ENCODE assay signal across 9 mouse cellular contexts in the genomic region with DNA sequence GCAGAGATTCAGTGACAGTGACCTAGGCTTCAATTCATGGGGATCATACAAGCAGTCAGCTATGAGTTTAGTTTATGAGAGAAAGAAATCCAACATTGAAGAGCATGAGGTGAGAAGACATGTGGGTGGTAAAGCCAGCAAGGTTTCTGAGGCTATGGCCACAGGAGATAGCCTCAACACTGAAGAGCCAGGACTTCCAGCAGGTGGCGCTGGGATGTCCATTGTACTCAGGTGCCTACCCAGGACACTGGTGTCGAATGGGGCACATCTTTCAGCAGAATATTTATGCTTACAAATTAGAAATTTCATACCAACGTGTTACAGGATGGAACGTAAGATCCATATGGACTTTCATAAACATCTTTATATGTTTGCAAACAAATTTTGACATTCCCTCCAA. TPM values are rescaled to one million over a fixed set of nuclear protein-coding genes. Genes with fewer than 3 reads are reported as not detected.
A peak's percentile ranks its signal among the peaks of the same experiment; 100 is the strongest.
DNase-seq lines count a peak whose midpoint lies in the region; ATAC-seq lines count a peak whose summit lies in the region.
"Had no signal": no experiment of that assay in that cellular context is flagged by ENCODE, and none has a peak within 500 bp of the region (broad histone marks: within the 10 kb centered on the region; RNA-seq: fewer than 3 reads in every experiment).

No protein-coding gene starts in this region.

- peak; percentile 40 for DNase-seq in hindbrain, embryonic 10.5 days (ENCODE audit: low spot score)
- DNase-seq in CD4-positive helper T cell, adult 2 months (ENCODE audit: low read depth, low spot score) = peak; percentile 50
- peak; percentile 78 for DNase-seq in adrenal gland, postnatal 14 days
- peak; percentile 46 for DNase-seq in embryonic facial prominence, embryonic 10.5 days (ENCODE audit: low spot score)
- DNase-seq in limb, embryonic 11.5 days (ENCODE audit: low spot score) = peak; percentile 59
- DNase-seq in right cerebral cortex, adult 2 months (ENCODE audit: low spot score in 2 of 2) = peak; percentile 51 to 58

- WGBS in hindbrain, embryonic 10.5 days = 27% methylated on average over 4 of the region's 4 CpGs
- 29% methylated on average over 4 of the region's 4 CpGs for WGBS in hindbrain, embryonic 16.5 days
- WGBS in embryonic facial prominence, embryonic 10.5 days = 30% methylated on average over 4 of the region's 4 CpGs
- WGBS in limb, embryonic 11.5 days = 21% methylated on average over 4 of the region's 4 CpGs
- WGBS in midbrain, embryonic 13.5 days = 25% methylated on average over 4 of the region's 4 CpGs

- H3K4me2 ChIP-seq in hindbrain, embryonic 16.5 days (ENCODE audit: low read length) = no peak overlapping the region
- H3K4me2 ChIP-seq in limb, embryonic 11.5 days (ENCODE audit: low read depth, severe bottlenecking) = no peak overlapping the region
- no peak overlapping the region for H3K4me2 ChIP-seq in midbrain, embryonic 13.5 days (replicated peaks)
- H3K4me2 ChIP-seq: stomach, embryonic 15.5 days had no signal

- no peaks in the 10 kb centered on the region for H3K36me3 ChIP-seq in hindbrain, embryonic 10.5 days
- no peaks in the 10 kb centered on the region for H3K36me3 ChIP-seq in hindbrain, embryonic 16.5 days (ENCODE audit: control insufficient read depth, insufficient read depth, low read length)
- no peaks in the 10 kb centered on the region for H3K36me3 ChIP-seq in embryonic facial prominence, embryonic 10.5 days (replicated peaks)
- H3K36me3 ChIP-seq in limb, embryonic 11.5 days (ENCODE audit: control insufficient read depth, insufficient read depth, low read length) = no peaks in the 10 kb centered on the region
- H3K36me3 ChIP-seq in midbrain, embryonic 13.5 days = no peaks in the 10 kb centered on the region
- H3K36me3 ChIP-seq: stomach, embryonic 15.5 days had no signal

- H3K9ac ChIP-seq in hindbrain, embryonic 16.5 days (ENCODE audit: low read depth, low read length) = no peak overlapping the region
- no peak overlapping the region for H3K9ac ChIP-seq in limb, embryonic 11.5 days (ENCODE audit: low read length)
- H3K9ac ChIP-seq in midbrain, embryonic 13.5 days (replicated peaks) = no peak overlapping the region
- H3K9ac ChIP-seq: stomach, embryonic 15.5 days had no signal

- no peaks in the 10 kb centered on the region for H3K9me3 ChIP-seq in hindbrain, embryonic 10.5 days
- H3K9me3 ChIP-seq in hindbrain, embryonic 16.5 days (ENCODE audit: control insufficient read depth, low read length) = no peaks in the 10 kb centered on the region
- H3K9me3 ChIP-seq in embryonic facial prominence, embryonic 10.5 days = no peaks in the 10 kb centered on the region
- H3K9me3 ChIP-seq in limb, embryonic 11.5 days (ENCODE audit: control insufficient read depth, low read length) = no peaks in the 10 kb centered on the region
- H3K9me3 ChIP-seq in midbrain, embryonic 13.5 days = no peaks in the 10 kb centered on the region
- H3K9me3 ChIP-seq: stomach, embryonic 15.5 days had no signal

- no peak overlapping the region for H3K27ac ChIP-seq in hindbrain, embryonic 10.5 days
- H3K27ac ChIP-seq in hindbrain, embryonic 16.5 days (ENCODE audit: low read depth, low read length) = no peak overlapping the region
- no peak overlapping the region for H3K27ac ChIP-seq in embryonic facial prominence, embryonic 10.5 days (replicated peaks)
- H3K27ac ChIP-seq in limb, embryonic 11.5 days (replicated peaks; ENCODE audit: low read depth, low read length) = no peak overlapping the region
- H3K27ac ChIP-seq in midbrain, embryonic 13.5 days = no peak overlapping the region
- H3K27ac ChIP-seq: stomach, embryonic 15.5 days had no signal

- no peak overlapping the region for H3K4me3 ChIP-seq in hindbrain, embryonic 10.5 days
- H3K4me3 ChIP-seq in hindbrain, embryonic 16.5 days (ENCODE audit: low read length) = no peak overlapping the region
- no peak overlapping the region for H3K4me3 ChIP-seq in embryonic facial prominence, embryonic 10.5 days
- H3K4me3 ChIP-seq in limb, embryonic 11.5 days (ENCODE audit: low read depth, low read length) = no peak overlapping the region
- no peak overlapping the region for H3K4me3 ChIP-seq in midbrain, embryonic 13.5 days (replicated peaks)
- H3K4me3 ChIP-seq: stomach, embryonic 15.5 days had no signal

- no peaks in the 10 kb centered on the region for H3K27me3 ChIP-seq in hindbrain, embryonic 10.5 days (ENCODE audit: insufficient read depth, poor library complexity, severe bottlenecking)
- H3K27me3 ChIP-seq in hindbrain, embryonic 16.5 days (replicated peaks; ENCODE audit: control insufficient read depth, insufficient read depth, low read length) = no peaks in the 10 kb centered on the region
- no peaks in the 10 kb centered on the region for H3K27me3 ChIP-seq in embryonic facial prominence, embryonic 10.5 days (replicated peaks; ENCODE audit: low read depth, poor library complexity, severe bottlenecking)
- no peaks in the 10 kb centered on the region for H3K27me3 ChIP-seq in limb, embryonic 11.5 days (ENCODE audit: control insufficient read depth, insufficient read depth, low read length)
- H3K27me3 ChIP-seq in midbrain, embryonic 13.5 days = no peaks in the 10 kb centered on the region
- H3K27me3 ChIP-seq: stomach, embryonic 15.5 days had no signal

- ATAC-seq in hindbrain, embryonic 16.5 days = no peak
- ATAC-seq in limb, embryonic 11.5 days (ENCODE audit: insufficient number of reproducible peaks, low FRiP score, low TSS enrichment, low read depth) = no peak
- no peak for ATAC-seq in midbrain, embryonic 13.5 days

- H3K4me1 ChIP-seq in hindbrain, embryonic 10.5 days (replicated peaks) = no peaks in the 10 kb centered on the region; the same call in 1 of the 2 replicates
- no peaks in the 10 kb centered on the region for H3K4me1 ChIP-seq in hindbrain, embryonic 16.5 days (ENCODE audit: control insufficient read depth, insufficient read depth, low read depth, low read length)
- 0 out of 2 replicates have a peak, but pooled peaks cover 4% of the 10 kb centered on the region for H3K4me1 ChIP-seq in embryonic facial prominence, embryonic 10.5 days
- H3K4me1 ChIP-seq in limb, embryonic 11.5 days (ENCODE audit: control insufficient read depth, insufficient read depth, low read length) = no peaks in the 10 kb centered on the region
- H3K4me1 ChIP-seq in midbrain, embryonic 13.5 days (replicated peaks) = no peaks in the 10 kb centered on the region
- H3K4me1 ChIP-seq: stomach, embryonic 15.5 days had no signal

RNA-seq across cellular contexts. Expression of a gene that starts 19.8 kb away (rescaled TPM):
- 0.68 and 1.1 TPM in 2 replicates for polyA plus RNA-seq in hindbrain, embryonic 10.5 days (2016; fragmentation: Nextera tagmentation; extraction: Ambion mirVana)
- 1.1 and 1.2 TPM in 2 replicates for polyA plus RNA-seq in hindbrain, embryonic 16.5 days (2015; fragmentation: Nextera tagmentation; extraction: Ambion mirVana)
- total RNA-seq in adrenal gland, postnatal 14 days (2021) = 2.7 and 3.5 TPM in 2 replicates
- polyA plus RNA-seq in embryonic facial prominence, embryonic 10.5 days (2016; fragmentation: Nextera tagmentation; extraction: Ambion mirVana) = 0.64 and 0.91 TPM in 2 replicates
- 0.33 and 0.65 TPM in 2 replicates for polyA plus RNA-seq in limb, embryonic 11.5 days (2014; fragmentation: Nextera tagmentation; extraction: Ambion mirVana)
- polyA plus RNA-seq in midbrain, embryonic 13.5 days (2015; fragmentation: Nextera tagmentation; extraction: Ambion mirVana) = 0.63 and 1.1 TPM in 2 replicates

RNA-seq across cellular contexts. Expression of a gene that starts 35.5 kb away (rescaled TPM):
- polyA plus RNA-seq in hindbrain, embryonic 10.5 days (2016; fragmentation: Nextera tagmentation; extraction: Ambion mirVana) = 0.05 and 1.4 TPM in 2 replicates
- 0.15 and 0.18 TPM in 2 replicates for polyA plus RNA-seq in hindbrain, embryonic 16.5 days (2015; fragmentation: Nextera tagmentation; extraction: Ambion mirVana)
- total RNA-seq in adrenal gland, postnatal 14 days (2021) = 0.07 and 0.08 TPM in 2 replicates
- 0.73 TPM in 1 of 2 replicates, not detected in the other for polyA plus RNA-seq in embryonic facial prominence, embryonic 10.5 days (2016; fragmentation: Nextera tagmentation; extraction: Ambion mirVana)
- not detected in 2 replicates for polyA plus RNA-seq in limb, embryonic 11.5 days (2014; fragmentation: Nextera tagmentation; extraction: Ambion mirVana)
- 0.03 TPM in 1 of 2 replicates, not detected in the other for polyA plus RNA-seq in midbrain, embryonic 13.5 days (2015; fragmentation: Nextera tagmentation; extraction: Ambion mirVana)
